Mouse (Mus musculus) hindbrain, embryonic 12.5 days (tissue): ENCODE measurements around the gene Apbb1ip. TPM values are rescaled to one million over a fixed set of nuclear protein-coding genes. Genes with fewer than 3 reads are reported as not detected.
"Not testable (repeated sequence)": the region's sequence is repeated elsewhere in the genome, so short reads cannot be mapped to it uniquely, and the experiment has no call there.

Experiments used
- ATAC-seq: fragments of 200-750 bp; cut with Nextera tagmentation; 2 replicates; pipeline ENCODE4 v1.8.0; 2017; ENCODE audit warnings: moderate TSS enrichment; ENCODE audit not compliant: low FRiP score
- H3K27ac ChIP-seq: fragments of 300-500 bp; sonication (generic); 2 replicates; pipeline ENCODE4 v1.5.1; 2016; ENCODE audit warnings: mild to moderate bottlenecking
- H3K27me3 ChIP-seq: fragments of 300-500 bp; sonication (generic); 2 replicates; pipeline ENCODE4 v1.6.1; 2016; ENCODE audit warnings: mild to moderate bottlenecking
- H3K36me3 ChIP-seq: fragments of 300-500 bp; sonication (generic); 2 replicates; pipeline ENCODE4 v1.6.1; 2016; ENCODE audit warnings: mild to moderate bottlenecking
- H3K4me1 ChIP-seq: fragments of 300-500 bp; sonication (generic); 2 replicates; pipeline ENCODE4 v1.6.1; 2016
- H3K4me2 ChIP-seq: fragments of 300-500 bp; sonication (generic); replicated peaks from 2 replicates; pipeline ENCODE4 v1.6.1; 2016; ENCODE audit warnings: mild to moderate bottlenecking
- H3K4me3 ChIP-seq: fragments of 300-500 bp; sonication (generic); 2 replicates; pipeline ENCODE4 v1.5.1; 2016; ENCODE audit warnings: mild to moderate bottlenecking
- H3K9ac ChIP-seq: fragments of 300-500 bp; sonication (generic); 2 replicates; pipeline ENCODE4 v1.6.1; 2016; ENCODE audit warnings: mild to moderate bottlenecking, moderate library complexity
- H3K9me3 ChIP-seq: fragments of 300-500 bp; sonication (generic); replicated peaks from 2 replicates; pipeline ENCODE4 v1.6.1; 2016; ENCODE audit warnings: mild to moderate bottlenecking
- WGBS: fragments of 180-500 bp; shearing (Covaris S2); methylation state at CpG from one replicate; pipeline ENCODE4 v1.1.7; 2016; 5-methylcytosine and 5-hydroxymethylcytosine counted together
- polyA plus RNA-seq: library from polyadenylated mRNA; unstranded; fragments of >200 nt; fragmentation: Nextera tagmentation; extraction: Ambion mirVana; gene quantifications from 2 replicates; pipeline ENCODE4 v1.2.1, GENCODE M21; 2016

The Apbb1ip gene
- polyA plus RNA-seq, 1 experiment from 2014 or later: 0.65 TPM

DNA sequence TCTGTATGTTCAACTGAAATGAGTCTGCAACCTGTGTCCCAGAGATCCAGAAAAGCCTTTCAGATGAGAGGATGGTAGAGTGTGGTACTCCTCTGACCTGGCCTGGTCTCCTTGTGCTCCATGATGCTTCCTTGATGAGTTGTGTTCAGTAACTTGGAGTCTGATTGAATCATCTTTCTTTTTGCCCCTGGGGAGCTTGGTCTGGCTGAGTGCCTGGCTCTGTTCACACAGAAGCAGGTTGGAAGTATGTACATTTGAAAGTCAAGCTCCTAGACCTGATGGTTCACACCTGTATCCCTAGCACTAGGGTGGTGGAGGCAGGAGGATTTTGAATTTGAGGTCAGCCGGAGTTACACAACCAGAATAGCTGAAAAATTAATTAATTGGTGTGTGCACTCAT is 32.7 kb downstream of the Apbb1ip start:
- WGBS: 100% methylated on average over 1 of the region's 1 CpGs
- H3K9ac ChIP-seq: no peak overlapping the region
- no peak for ATAC-seq
- no peaks in the 10 kb centered on the region for H3K27me3 ChIP-seq
- no peak overlapping the region for H3K27ac ChIP-seq
- no peaks in the 10 kb centered on the region for H3K4me1 ChIP-seq
- H3K9me3 ChIP-seq: no peaks in the 10 kb centered on the region
- H3K36me3 ChIP-seq: no peaks in the 10 kb centered on the region
- no peak overlapping the region for H3K4me2 ChIP-seq
- no peak overlapping the region for H3K4me3 ChIP-seq

DNA sequence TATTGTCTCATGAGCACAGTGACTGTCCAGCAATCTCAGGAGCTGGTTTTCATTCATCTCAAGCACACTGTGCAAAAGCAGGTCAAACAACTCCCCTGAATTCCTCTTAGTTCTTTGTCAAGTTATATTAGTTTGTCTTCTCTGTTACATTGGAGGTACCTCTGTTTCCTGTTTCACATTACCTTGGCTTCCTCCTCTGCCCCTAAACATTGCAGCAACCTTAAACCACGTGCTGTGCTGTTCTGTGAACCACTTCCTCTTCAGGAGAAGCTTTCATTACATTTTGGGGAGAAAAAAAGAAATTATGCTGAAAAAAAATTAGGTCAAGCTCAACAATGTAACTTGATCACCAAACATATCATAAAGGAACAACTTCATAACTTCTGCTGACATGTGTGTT is 33.4 kb downstream of the Apbb1ip start:
- Histone ChIP-seq H3K36me3 (no peaks in the 10 kb centered on the region), H3K9me3 (no peaks in the 10 kb centered on the region), H3K4me1 (no peaks in the 10 kb centered on the region), H3K27me3 (no peaks in the 10 kb centered on the region), H3K27ac (no peak overlapping the region), H3K9ac (no peak overlapping the region), H3K4me3 (no peak overlapping the region), H3K4me2 (no peak overlapping the region)
- WGBS: 56% methylated on average over 1 of the region's 1 CpGs
- ATAC-seq: no peak

DNA sequence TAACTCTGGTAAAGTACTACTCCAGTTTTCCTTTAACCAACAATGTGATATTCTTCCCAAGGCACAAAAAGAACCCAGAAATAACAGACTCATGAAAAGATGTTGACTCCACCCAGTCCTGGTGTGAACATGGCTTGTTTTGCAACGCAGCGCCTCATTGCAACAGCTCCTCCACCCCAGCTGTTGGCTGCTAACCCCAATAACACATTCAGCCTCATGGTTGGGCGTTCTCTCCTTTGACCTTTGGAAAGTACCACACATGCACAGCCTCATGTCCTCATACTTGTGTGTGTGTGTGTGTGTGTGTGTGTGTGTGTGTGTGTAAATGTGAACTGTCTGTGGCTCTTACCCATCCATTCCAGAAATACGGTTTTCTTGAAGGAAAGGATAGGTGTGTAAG is 37.0 kb downstream of the Apbb1ip start:
- H3K27me3 ChIP-seq: no peaks in the 10 kb centered on the region
- no peak for ATAC-seq

DNA sequence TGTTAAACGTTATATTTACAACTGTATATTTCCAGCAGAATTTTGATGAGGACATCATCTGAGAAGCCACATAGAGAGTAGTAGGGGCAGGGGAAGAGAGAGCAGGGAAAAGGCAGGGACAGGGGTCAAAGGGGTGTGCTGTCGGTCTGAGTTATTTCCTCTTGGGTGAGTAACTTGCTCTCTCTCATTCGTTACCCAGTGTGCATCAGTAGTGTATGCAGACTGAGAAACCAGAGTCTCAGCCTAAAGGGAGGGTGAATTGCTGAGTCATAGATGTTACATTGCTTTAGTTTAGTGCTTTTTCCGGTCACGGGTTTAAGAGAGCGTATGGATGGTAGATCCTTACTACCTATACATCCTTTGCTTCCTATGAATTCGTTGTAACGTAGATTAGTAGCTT is 37.6 kb downstream of the Apbb1ip start:
- Histone ChIP-seq H3K9me3 (no peaks in the 10 kb centered on the region), H3K36me3 (no peaks in the 10 kb centered on the region), H3K4me1 (no peaks in the 10 kb centered on the region), H3K27ac (no peak overlapping the region), H3K4me2 (no peak overlapping the region), H3K4me3 (no peak overlapping the region), H3K27me3 (no peaks in the 10 kb centered on the region), H3K9ac (no peak overlapping the region)
- WGBS: 88% methylated on average over 8 of the region's 8 CpGs
- no peak for ATAC-seq

More for the DNA sequence above, 37.0 kb downstream of the Apbb1ip start:
- no peak overlapping the region for H3K4me2 ChIP-seq
- no peak overlapping the region for H3K4me3 ChIP-seq
- H3K9ac ChIP-seq: no peak overlapping the region
- H3K9me3 ChIP-seq: no peaks in the 10 kb centered on the region
- WGBS: 88% methylated on average over 4 of the region's 4 CpGs
- no peaks in the 10 kb centered on the region for H3K4me1 ChIP-seq
- H3K36me3 ChIP-seq: no peaks in the 10 kb centered on the region
- H3K27ac ChIP-seq: no peak overlapping the region

DNA sequence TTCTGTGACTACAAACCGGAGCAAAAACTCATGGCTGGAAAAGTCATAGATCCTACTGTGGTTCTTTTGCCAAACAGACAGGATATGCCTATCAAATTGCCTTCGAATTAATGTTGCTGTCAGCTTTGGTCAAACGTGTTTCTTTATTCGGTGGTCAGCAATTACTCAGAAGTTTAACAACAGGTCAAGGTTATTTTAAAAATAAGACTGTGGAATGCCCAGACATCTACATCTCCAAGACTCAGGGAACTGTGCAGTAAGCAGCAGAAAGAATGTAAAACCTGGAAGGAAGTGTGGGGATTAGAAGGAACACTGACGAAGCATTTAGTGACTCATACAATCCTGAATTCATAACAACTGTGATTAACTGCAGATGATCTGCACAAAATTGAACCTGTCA is 40.0 kb downstream of the Apbb1ip start:
- Histone ChIP-seq H3K27ac (no peak overlapping the region), H3K9me3 (no peaks in the 10 kb centered on the region), H3K4me2 (no peak overlapping the region), H3K4me1 (no peaks in the 10 kb centered on the region), H3K27me3 (no peaks in the 10 kb centered on the region), H3K9ac (no peak overlapping the region), H3K36me3 (no peaks in the 10 kb centered on the region), H3K4me3 (no peak overlapping the region)
- 82% methylated on average over 5 of the region's 5 CpGs for WGBS
- ATAC-seq: no peak

DNA sequence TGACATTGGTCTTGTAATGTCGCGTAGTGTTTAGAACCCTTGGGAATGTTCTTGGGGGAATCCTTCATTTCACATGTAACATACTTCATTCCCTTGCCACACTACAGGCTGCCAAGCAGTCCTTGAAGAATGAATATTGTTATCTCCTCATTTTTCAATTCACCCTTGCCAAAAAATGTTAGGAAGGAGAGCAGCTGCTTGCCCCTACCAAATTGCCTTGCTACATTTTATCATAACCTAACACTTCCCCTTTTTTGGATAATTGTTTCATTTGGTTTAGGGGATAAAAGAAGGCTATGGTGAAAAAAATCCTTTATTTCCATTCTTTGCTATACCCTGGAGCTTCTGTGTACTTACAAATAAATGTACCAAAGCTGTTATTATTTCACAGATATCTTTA is 41.8 kb downstream of the Apbb1ip start:
- Histone ChIP-seq H3K9ac (no peak overlapping the region), H3K4me3 (no peak overlapping the region), H3K9me3 (no peaks in the 10 kb centered on the region), H3K36me3 (no peaks in the 10 kb centered on the region), H3K4me1 (no peaks in the 10 kb centered on the region), H3K27me3 (no peaks in the 10 kb centered on the region), H3K4me2 (no peak overlapping the region), H3K27ac (no peak overlapping the region)
- no peak for ATAC-seq
- 92% methylated on average over 2 of the region's 2 CpGs for WGBS

DNA sequence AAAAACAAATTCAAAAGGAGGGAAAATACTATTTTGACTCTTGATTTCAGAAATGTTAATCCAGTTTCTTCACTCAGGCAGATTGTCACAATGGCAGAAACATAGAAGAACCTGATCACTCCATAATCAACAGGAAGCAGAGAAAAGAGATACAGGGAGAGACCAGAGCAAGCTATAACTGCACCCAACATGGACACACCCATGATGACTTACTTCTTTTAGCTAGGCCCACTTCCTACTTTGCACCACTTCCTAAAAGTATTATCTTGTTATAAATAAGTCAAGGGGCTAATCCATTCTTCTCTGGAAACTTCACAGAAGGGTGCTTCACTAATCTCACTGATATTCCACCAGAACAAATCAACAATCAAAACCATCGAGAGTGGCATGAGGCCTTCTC is 42.3 kb downstream of the Apbb1ip start:
- WGBS: 78% methylated on average over 1 of the region's 1 CpGs

DNA sequence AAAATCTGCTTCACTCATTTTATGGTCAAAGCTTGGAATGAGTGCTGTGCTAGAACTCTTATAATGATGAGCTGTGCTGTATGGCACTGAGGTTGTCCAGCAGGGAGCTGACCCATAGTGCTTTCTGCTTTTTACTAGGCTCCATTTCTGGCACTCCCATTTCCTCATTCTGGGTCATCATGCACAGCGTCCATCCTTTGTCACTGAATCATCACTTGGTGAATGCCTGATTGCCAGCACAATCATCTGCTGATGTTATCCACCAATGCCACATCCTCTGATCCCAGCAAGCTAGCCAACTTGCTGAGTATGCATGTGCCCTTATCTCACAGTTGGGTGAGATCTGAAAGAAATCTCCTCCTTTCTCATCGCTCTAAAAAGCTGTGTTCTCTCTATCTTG is 48.4 kb downstream of the Apbb1ip start:
- Histone ChIP-seq H3K4me2 (no peak overlapping the region), H3K9ac (no peak overlapping the region), H3K9me3 (no peaks in the 10 kb centered on the region), H3K27ac (no peak overlapping the region), H3K4me3 (no peak overlapping the region), H3K4me1 (no peaks in the 10 kb centered on the region), H3K36me3 (no peaks in the 10 kb centered on the region), H3K27me3 (no peaks in the 10 kb centered on the region)
- 75% methylated on average over 2 of the region's 2 CpGs for WGBS
- ATAC-seq: no peak

More for the DNA sequence above, 42.3 kb downstream of the Apbb1ip start:
- H3K9me3 ChIP-seq: no peaks in the 10 kb centered on the region
- no peak overlapping the region for H3K9ac ChIP-seq
- no peak overlapping the region for H3K27ac ChIP-seq
- no peaks in the 10 kb centered on the region for H3K36me3 ChIP-seq
- no peak overlapping the region for H3K4me2 ChIP-seq
- no peak for ATAC-seq
- H3K4me3 ChIP-seq: no peak overlapping the region
- no peaks in the 10 kb centered on the region for H3K27me3 ChIP-seq
- H3K4me1 ChIP-seq: no peaks in the 10 kb centered on the region

DNA sequence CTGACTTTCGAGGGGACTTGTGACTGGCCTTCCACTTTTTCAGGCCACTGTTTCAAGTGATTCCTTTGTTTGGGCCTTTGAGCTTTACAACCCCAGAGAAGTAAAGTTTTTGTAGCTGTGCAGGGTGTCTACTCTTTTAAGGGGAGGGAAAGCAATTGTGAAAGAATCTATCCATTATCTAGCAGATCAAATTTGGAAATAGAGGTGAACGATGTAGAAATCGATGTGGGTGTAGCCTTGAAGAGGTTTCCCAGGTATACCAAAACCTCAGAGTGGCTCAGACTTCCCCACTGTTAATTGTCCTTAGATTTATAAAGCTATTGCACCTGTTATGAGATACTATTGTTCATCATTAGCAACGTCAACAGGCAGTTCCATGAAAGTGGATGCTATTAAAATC is 71.6 kb downstream of the Apbb1ip start:
- H3K36me3 ChIP-seq: no peaks in the 10 kb centered on the region
- no peaks in the 10 kb centered on the region for H3K4me1 ChIP-seq
- H3K4me3 ChIP-seq: no peak overlapping the region
- WGBS: 90% methylated on average over 4 of the region's 4 CpGs
- no peak overlapping the region for H3K27ac ChIP-seq
- H3K9ac ChIP-seq: no peak overlapping the region
- H3K4me2 ChIP-seq: no peak overlapping the region
- no peak for ATAC-seq
- H3K27me3 ChIP-seq: no peaks in the 10 kb centered on the region
- no peaks in the 10 kb centered on the region for H3K9me3 ChIP-seq

DNA sequence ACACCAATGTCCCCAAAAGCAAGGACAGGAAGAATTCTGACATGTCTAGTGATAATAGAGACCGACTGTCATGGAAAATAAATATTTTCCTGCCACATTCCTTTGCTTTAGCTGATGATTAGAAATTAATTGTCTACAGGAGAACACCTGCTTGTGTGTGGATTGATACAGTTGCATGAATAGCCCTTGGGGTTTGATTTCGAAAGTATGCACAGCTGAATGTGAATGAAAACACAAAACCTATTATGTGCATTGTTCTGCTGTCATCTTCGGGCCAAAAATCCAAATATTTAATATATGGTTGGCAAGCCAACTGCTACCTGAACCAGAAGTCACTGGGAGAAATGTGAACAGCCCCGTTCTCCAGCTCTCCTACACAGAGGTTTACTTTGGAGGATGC is 78.0 kb downstream of the Apbb1ip start:
- Histone ChIP-seq H3K4me1 (no peaks in the 10 kb centered on the region), H3K4me2 (no peak overlapping the region), H3K9me3 (no peaks in the 10 kb centered on the region), H3K9ac (no peak overlapping the region), H3K4me3 (no peak overlapping the region), H3K27ac (no peak overlapping the region), H3K36me3 (no peaks in the 10 kb centered on the region), H3K27me3 (no peaks in the 10 kb centered on the region)
- no peak for ATAC-seq
- 76% methylated on average over 4 of the region's 4 CpGs for WGBS

DNA sequence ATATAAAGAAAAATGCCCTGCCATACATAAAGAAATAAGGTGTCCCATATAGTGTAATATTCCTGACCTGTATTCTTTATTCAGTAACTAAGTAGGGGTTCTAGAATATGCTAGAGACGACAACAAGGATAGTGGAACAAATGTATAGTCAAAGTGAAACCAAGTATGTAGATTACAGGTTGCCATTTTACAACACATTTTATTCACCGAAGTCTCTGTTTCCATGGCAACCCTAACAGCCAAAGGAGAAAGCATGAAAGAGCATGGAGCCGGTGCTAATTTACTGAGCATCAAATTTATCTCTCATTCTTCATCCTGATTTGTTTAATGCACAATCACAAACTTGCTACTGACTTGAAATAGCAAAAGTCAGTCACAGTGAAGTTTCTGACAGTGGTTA is 83.6 kb downstream of the Apbb1ip start:
- Histone ChIP-seq H3K9me3 (no peaks in the 10 kb centered on the region), H3K4me2 (no peak overlapping the region), H3K27ac (no peak overlapping the region), H3K4me3 (no peak overlapping the region), H3K4me1 (no peaks in the 10 kb centered on the region), H3K36me3 (no peaks in the 10 kb centered on the region), H3K27me3 (no peaks in the 10 kb centered on the region), H3K9ac (no peak overlapping the region)
- WGBS: 54% methylated on average over 3 of the region's 3 CpGs
- ATAC-seq: no peak

DNA sequence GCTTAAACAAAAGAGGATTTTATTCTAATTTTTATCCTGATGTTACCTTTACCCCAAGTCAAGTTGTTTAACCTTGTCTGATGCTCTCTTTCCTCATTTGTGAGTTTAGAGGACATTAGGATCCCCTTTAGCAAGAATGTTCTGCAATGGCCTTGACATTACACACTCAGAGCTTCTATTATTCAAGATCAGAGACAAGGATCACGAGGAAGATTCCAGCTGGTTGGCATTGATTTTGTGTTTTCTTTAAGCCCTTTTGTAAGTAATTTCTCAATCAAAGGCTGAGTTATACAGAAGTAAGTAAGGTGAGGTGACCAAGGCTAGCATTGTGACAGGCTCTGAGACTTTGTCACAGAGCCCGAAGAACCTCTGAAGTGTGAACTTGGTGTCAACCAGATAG is 88.3 kb downstream of the Apbb1ip start:
- no peak overlapping the region for H3K9ac ChIP-seq
- no peaks in the 10 kb centered on the region for H3K9me3 ChIP-seq
- no peak for ATAC-seq
- no peak overlapping the region for H3K27ac ChIP-seq
- H3K4me2 ChIP-seq: no peak overlapping the region
- H3K27me3 ChIP-seq: no peaks in the 10 kb centered on the region
- 79% methylated on average over 2 of the region's 2 CpGs for WGBS
- H3K36me3 ChIP-seq: no peaks in the 10 kb centered on the region
- no peak overlapping the region for H3K4me3 ChIP-seq
- H3K4me1 ChIP-seq: no peaks in the 10 kb centered on the region

DNA sequence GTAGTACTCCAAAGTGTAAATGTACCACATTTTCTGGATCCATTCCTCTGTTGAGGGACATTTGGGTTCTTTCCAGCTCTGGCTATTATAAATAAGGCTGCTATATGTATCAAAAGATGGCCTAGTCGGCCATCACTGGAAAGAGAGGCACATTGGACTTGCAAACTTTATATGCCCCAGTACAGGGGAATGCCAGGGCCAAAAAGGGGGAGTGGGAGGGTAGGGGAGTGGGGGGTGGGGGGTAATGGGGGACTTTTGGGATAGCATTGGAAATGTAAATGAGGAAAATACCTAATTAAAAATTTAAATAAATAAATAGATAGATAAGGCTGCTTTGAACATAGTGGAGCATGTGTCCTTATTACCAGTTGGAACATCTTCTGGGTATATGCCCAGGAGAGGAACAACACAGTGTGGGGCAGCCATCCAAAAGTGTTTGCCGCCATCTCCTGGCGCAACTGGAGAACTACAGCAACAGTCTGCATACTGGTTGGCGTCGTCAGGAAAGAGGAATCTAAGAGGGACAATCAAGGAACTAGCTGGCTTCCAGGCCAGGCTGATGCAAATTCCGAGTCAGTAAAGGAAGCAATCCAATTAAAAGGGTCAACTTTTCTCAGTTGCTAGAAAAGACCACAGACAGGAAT is 90.6 kb downstream of the Apbb1ip start:
- WGBS: 6% methylated on average over 6 of the region's 6 CpGs
- H3K27me3 ChIP-seq: not testable (repeated sequence)
- peak; percentile 94 for ATAC-seq

More for the DNA sequence above, 90.6 kb downstream of the Apbb1ip start:
- H3K4me3 ChIP-seq, H3K36me3 ChIP-seq, H3K27ac ChIP-seq, H3K9ac ChIP-seq, H3K9me3 ChIP-seq, H3K4me2 ChIP-seq, H3K4me1 ChIP-seq: not testable (repeated sequence)
